Mouse (Mus musculus) cerebral cortex, adult 2 months (tissue): ENCODE results near the gene Rhbdd2.

Experiments
- WGBS: fragments of 180-500 bp; shearing (Covaris S2); methylation state at CpG from one replicate; pipeline ENCODE4 v1.1.7; 2018; 5-methylcytosine and 5-hydroxymethylcytosine counted together

Rhbdd2 gene

GRCm38 (mm10) chr5:135632117-135632796, at the start of gene Rhbdd2:
Gene Rhbdd2 (plus strand): TSS chr5:135632618.
- WGBS = 10% methylated on average over 30 of the region's 30 CpGs

- WGBS = 94% methylated on average over 8 of the region's 8 CpGs
Measured at GRCm38 (mm10) chr5:135585691-135586090, 46.7 kb upstream of the Rhbdd2 start.

- 86% methylated on average over 4 of the region's 4 CpGs for WGBS
Measured at GRCm38 (mm10) chr5:135587764-135588163, 44.7 kb upstream of the Rhbdd2 start.

- 84% methylated on average over 12 of the region's 12 CpGs for WGBS
Measured at GRCm38 (mm10) chr5:135589996-135590784, 42.2 kb upstream of the Rhbdd2 start.

- WGBS = no CpG with 5 or more reads among the region's 1 CpGs
Measured at GRCm38 (mm10) chr5:135604643-135605042, 27.8 kb upstream of the Rhbdd2 start.

- WGBS = no CpG with 5 or more reads among the region's 1 CpGs
Measured at GRCm38 (mm10) chr5:135606717-135607116, 25.7 kb upstream of the Rhbdd2 start.

- 38% methylated on average over 1 of the region's 1 CpGs for WGBS
Measured at GRCm38 (mm10) chr5:135607581-135607980, 24.8 kb upstream of the Rhbdd2 start.

- 85% methylated on average over 4 of the region's 4 CpGs for WGBS
Measured at GRCm38 (mm10) chr5:135609794-135610193, 22.6 kb upstream of the Rhbdd2 start.

- 91% methylated on average over 10 of the region's 10 CpGs for WGBS
Measured at GRCm38 (mm10) chr5:135619741-135620140, 12.7 kb upstream of the Rhbdd2 start.

GRCm38 (mm10) chr5:135620526-135620925, 11.9 kb upstream of the Rhbdd2 start:
- WGBS = 86% methylated on average over 9 of the region's 9 CpGs

- 63% methylated on average over 10 of the region's 10 CpGs for WGBS
Measured at GRCm38 (mm10) chr5:135621725-135622124, 10.7 kb upstream of the Rhbdd2 start.

- WGBS = 73% methylated on average over 18 of the region's 18 CpGs
Measured at GRCm38 (mm10) chr5:135623006-135623563, 9.3 kb upstream of the Rhbdd2 start.

- 36% methylated on average over 10 of the region's 10 CpGs for WGBS
Measured at GRCm38 (mm10) chr5:135628916-135629315, 3.5 kb upstream of the Rhbdd2 start.

- WGBS = 88% methylated on average over 3 of the region's 3 CpGs
Measured at GRCm38 (mm10) chr5:135629401-135629800, 3.0 kb upstream of the Rhbdd2 start.

GRCm38 (mm10) chr5:135630598-135630997, 1.8 kb upstream of the Rhbdd2 start:
- WGBS = 30% methylated on average over 3 of the region's 3 CpGs

GRCm38 (mm10) chr5:135632797-135633144, 353 bp downstream of the Rhbdd2 start:
- WGBS = under 1% methylated on average over 21 of the region's 21 CpGs

- 60% methylated on average over 7 of the region's 7 CpGs for WGBS
Measured at GRCm38 (mm10) chr5:135639760-135640458, 7.5 kb downstream of the Rhbdd2 start.

- WGBS = 70% methylated on average over 6 of the region's 6 CpGs
Measured at GRCm38 (mm10) chr5:135640459-135640789, 8.0 kb downstream of the Rhbdd2 start.

- 96% methylated on average over 1 of the region's 1 CpGs for WGBS
Measured at GRCm38 (mm10) chr5:135641028-135641427, 8.6 kb downstream of the Rhbdd2 start.

GRCm38 (mm10) chr5:135642686-135643551, 10.5 kb downstream of the Rhbdd2 start:
- 80% methylated on average over 10 of the region's 10 CpGs for WGBS

- 100% methylated on average over 1 of the region's 1 CpGs for WGBS
Measured at GRCm38 (mm10) chr5:135643552-135643842, 11.1 kb downstream of the Rhbdd2 start.

GRCm38 (mm10) chr5:135643869-135644268, 11.5 kb downstream of the Rhbdd2 start:
- 95% methylated on average over 8 of the region's 8 CpGs for WGBS
